Mouse (Mus musculus) stomach, embryonic 14.5 days (tissue): ENCODE measurements around the gene Wdr82. TPM values are rescaled to one million over a fixed set of nuclear protein-coding genes. Genes with fewer than 3 reads are reported as not detected.
A peak's percentile ranks its signal among the peaks of the same experiment; 100 is the strongest.
"Not testable (repeated sequence)": the region's sequence is repeated elsewhere in the genome, so short reads cannot be mapped to it uniquely, and the experiment has no call there.

Source experiments
- ATAC-seq: fragments of 200-750 bp; cut with Nextera tagmentation; 2 replicates; pipeline ENCODE4 v1.8.0; 2017; ENCODE audit warnings: low read depth, moderate TSS enrichment; ENCODE audit not compliant: insufficient number of reproducible peaks, insufficient read depth, low FRiP score
- H3K27ac ChIP-seq: fragments of 300-500 bp; sonication (generic); 2 replicates; pipeline ENCODE4 v1.5.1; 2014; ENCODE audit warnings: mild to moderate bottlenecking, low read length, moderate library complexity, mixed read lengths
- H3K27me3 ChIP-seq: fragments of 300-500 bp; sonication (generic); 2 replicates; pipeline ENCODE4 v1.6.1; 2014; ENCODE audit warnings: low read length, control low read depth, mixed read lengths; ENCODE audit not compliant: control insufficient read depth, insufficient read depth
- H3K36me3 ChIP-seq: fragments of 300-500 bp; sonication (generic); 2 replicates; pipeline ENCODE4 v1.6.1; 2014; ENCODE audit warnings: mild to moderate bottlenecking, control low read depth, low read length, moderate library complexity, mixed read lengths; ENCODE audit not compliant: control insufficient read depth, insufficient read depth
- H3K4me1 ChIP-seq: fragments of 300-500 bp; sonication (generic); 2 replicates; pipeline ENCODE4 v1.6.1; 2014; ENCODE audit warnings: low read length, control low read depth, mixed read lengths; ENCODE audit not compliant: control insufficient read depth, insufficient read depth
- H3K4me2 ChIP-seq: fragments of 300-500 bp; sonication (generic); replicated peaks from 2 replicates; pipeline ENCODE4 v1.6.1; 2014; ENCODE audit warnings: low read depth, low read length, control low read depth
- H3K4me3 ChIP-seq: fragments of 300-500 bp; sonication (generic); 2 replicates; pipeline ENCODE4 v1.5.1; 2014; ENCODE audit warnings: low read depth, low read length, control low read depth
- H3K9ac ChIP-seq: fragments of 300-500 bp; sonication (generic); replicated peaks from 2 replicates; pipeline ENCODE4 v1.6.1; 2014; ENCODE audit warnings: low read depth, mild to moderate bottlenecking, control low read depth, low read length, moderate library complexity, mixed read lengths
- H3K9me3 ChIP-seq: fragments of 300-500 bp; sonication (generic); 2 replicates; pipeline ENCODE4 v1.6.1; 2016; ENCODE audit warnings: low read depth, low read length, control low read depth; ENCODE audit not compliant: control insufficient read depth
- WGBS: fragments of 180-500 bp; shearing (Covaris S2); extraction: QIAGEN DNeasy Blood & Tissue Kit; methylation state at CpG from one replicate; pipeline ENCODE4 v1.1.7; 2014; 5-methylcytosine and 5-hydroxymethylcytosine counted together
- polyA plus RNA-seq: library from polyadenylated mRNA; unstranded; fragments of >200 nt; fragmentation: Nextera tagmentation; extraction: Ambion mirVana; gene quantifications from 2 replicates; pipeline ENCODE4 v1.2.1, GENCODE M21; 2014

Wdr82 gene
- polyA plus RNA-seq, 1 experiment from 2014 or later, result 31.3 TPM

GRCm38 (mm10) chr9:106169006-106169405 is 1.7 kb upstream of the Wdr82 start:
- not testable (repeated sequence) for ATAC-seq

GRCm38 (mm10) chr9:106169917-106170316 is 811 bp upstream of the Wdr82 start:
- Histone ChIP-seq H3K27ac (no peak overlapping the region), H3K27me3 (no peaks in the 10 kb centered on the region)
- WGBS, result 27% methylated on average over 6 of the region's 6 CpGs

More at GRCm38 (mm10) chr9:106169006-106169405, 1.7 kb upstream of the Wdr82 start:
- not testable (repeated sequence) for H3K27ac ChIP-seq, H3K9me3 ChIP-seq, H3K4me3 ChIP-seq, H3K36me3 ChIP-seq, H3K4me2 ChIP-seq, H3K27me3 ChIP-seq, H3K9ac ChIP-seq
- WGBS, result 92% methylated on average over 1 of the region's 1 CpGs
- peaks cover 12% of the 10 kb centered on the region; the same call in 1 of the 2 replicates for H3K4me1 ChIP-seq

GRCm38 (mm10) chr9:106171346-106172158 is 824 bp downstream of the Wdr82 start:
- peak overlapping the region; percentile 97 for H3K4me3 ChIP-seq

More at GRCm38 (mm10) chr9:106169917-106170316, 811 bp upstream of the Wdr82 start:
- H3K9me3 ChIP-seq, result no peaks in the 10 kb centered on the region
- H3K36me3 ChIP-seq, result no peaks in the 10 kb centered on the region
- no peak overlapping the region for H3K9ac ChIP-seq
- H3K4me1 ChIP-seq, result peaks cover 15% of the 10 kb centered on the region; the same call in 1 of the 2 replicates
- H3K4me3 ChIP-seq, result peak overlapping the region; percentile 97; the same call in 1 of the 2 replicates
- no peak for ATAC-seq
- peak overlapping the region; percentile 78 for H3K4me2 ChIP-seq

GRCm38 (mm10) chr9:106172527-106172926 is 1.8 kb downstream of the Wdr82 start:
- peaks cover 15% of the 10 kb centered on the region; the same call in 1 of the 2 replicates for H3K4me1 ChIP-seq
- WGBS, result 0% methylated on average over 3 of the region's 3 CpGs
- no peak overlapping the region for H3K27ac ChIP-seq
- peak overlapping the region; percentile 26; the same call in 1 of the 2 replicates for H3K9ac ChIP-seq
- peak overlapping the region; percentile 97 for H3K4me3 ChIP-seq
- peaks cover 7% of the 10 kb centered on the region for H3K36me3 ChIP-seq
- H3K27me3 ChIP-seq, result no peaks in the 10 kb centered on the region
- H3K9me3 ChIP-seq, result no peaks in the 10 kb centered on the region
- ATAC-seq, result no peak
- H3K4me2 ChIP-seq, result peak overlapping the region; percentile 58

More at GRCm38 (mm10) chr9:106171346-106172158, 824 bp downstream of the Wdr82 start:
- Histone ChIP-seq H3K9ac (peak overlapping the region; percentile 95), H3K27me3 (no peaks in the 10 kb centered on the region), H3K36me3 (no peaks in the 10 kb centered on the region), H3K4me2 (peak overlapping the region; percentile 58), H3K4me1 (peaks cover 15% of the 10 kb centered on the region; the same call in 1 of the 2 replicates), H3K27ac (peak overlapping the region; percentile 95), H3K9me3 (no peaks in the 10 kb centered on the region)
- 0% methylated on average over 30 of the region's 30 CpGs for WGBS
- ATAC-seq, result peak; percentile 58

- H3K27ac ChIP-seq, result no peak overlapping the region
- peak overlapping the region; percentile 97 for H3K4me3 ChIP-seq
- H3K4me2 ChIP-seq, result peak overlapping the region; percentile 58
- 57% methylated on average over 2 of the region's 2 CpGs for WGBS
- no peaks in the 10 kb centered on the region for H3K9me3 ChIP-seq
- H3K9ac ChIP-seq, result no peak overlapping the region
- ATAC-seq, result no peak
- peaks cover 12% of the 10 kb centered on the region for H3K36me3 ChIP-seq
- no peaks in the 10 kb centered on the region for H3K27me3 ChIP-seq
- peaks cover 15% of the 10 kb centered on the region; the same call in 1 of the 2 replicates for H3K4me1 ChIP-seq
Observed at GRCm38 (mm10) chr9:106173363-106173762, 2.6 kb downstream of the Wdr82 start.

DNA sequence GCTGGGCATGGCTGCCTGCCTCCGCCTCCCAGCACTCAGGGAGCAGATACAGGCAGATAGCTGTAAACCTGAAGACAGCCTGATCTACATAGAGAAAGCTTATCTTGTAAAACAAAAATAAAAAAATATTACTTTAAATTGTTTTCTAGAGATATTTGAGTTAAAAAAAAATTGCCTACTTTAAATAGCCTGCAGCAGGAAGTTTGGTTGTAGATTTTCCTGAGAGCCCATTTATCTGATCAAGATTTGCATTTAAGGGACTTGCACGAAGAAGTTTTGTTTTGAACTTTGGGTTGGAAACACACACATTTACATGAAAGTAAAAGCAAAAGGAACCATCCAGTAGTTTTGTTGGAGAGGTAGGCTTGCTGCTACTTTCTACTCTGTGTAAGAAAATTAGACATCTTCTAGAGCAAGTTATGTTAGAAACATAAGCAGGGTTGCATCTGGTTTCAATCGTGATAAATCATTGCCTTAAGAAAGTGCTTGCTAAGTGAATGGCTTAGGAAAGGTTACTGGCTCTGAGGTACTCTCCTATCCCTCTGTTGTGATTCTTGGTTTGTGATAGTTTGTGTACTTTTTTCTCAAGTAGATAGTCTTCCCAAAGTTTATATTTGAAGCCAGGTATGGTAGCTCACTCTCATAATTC is 4.9 kb downstream of the Wdr82 start:
- no peak overlapping the region for H3K4me2 ChIP-seq
- peaks cover 32% of the 10 kb centered on the region for H3K36me3 ChIP-seq
- no peak overlapping the region for H3K4me3 ChIP-seq
- no peaks in the 10 kb centered on the region for H3K27me3 ChIP-seq
- H3K27ac ChIP-seq, result no peak overlapping the region
- no peak overlapping the region for H3K9ac ChIP-seq
- 73% methylated on average over 3 of the region's 3 CpGs for WGBS
- no peaks in the 10 kb centered on the region for H3K9me3 ChIP-seq
- H3K4me1 ChIP-seq, result peaks cover 15% of the 10 kb centered on the region; the same call in 1 of the 2 replicates
- ATAC-seq, result no peak

GRCm38 (mm10) chr9:106176769-106177168 is 6.0 kb downstream of the Wdr82 start:
- Histone ChIP-seq H3K4me2 (no peak overlapping the region), H3K4me1 (peaks cover 15% of the 10 kb centered on the region; the same call in 1 of the 2 replicates), H3K4me3 (no peak overlapping the region), H3K27me3 (no peaks in the 10 kb centered on the region), H3K27ac (no peak overlapping the region), H3K36me3 (peaks cover 42% of the 10 kb centered on the region), H3K9me3 (no peaks in the 10 kb centered on the region), H3K9ac (no peak overlapping the region)
- WGBS, result 79% methylated on average over 5 of the region's 5 CpGs
- no peak for ATAC-seq

- ATAC-seq, result no peak
- WGBS, result 89% methylated on average over 6 of the region's 6 CpGs
- H3K27me3 ChIP-seq, result no peaks in the 10 kb centered on the region
Observed at GRCm38 (mm10) chr9:106177799-106178198, 7.1 kb downstream of the Wdr82 start.

More at GRCm38 (mm10) chr9:106177799-106178198, 7.1 kb downstream of the Wdr82 start:
- H3K4me1 ChIP-seq, result peaks cover 15% of the 10 kb centered on the region; the same call in 1 of the 2 replicates
- no peak overlapping the region for H3K4me2 ChIP-seq
- H3K4me3 ChIP-seq, result no peak overlapping the region
- peaks cover 52% of the 10 kb centered on the region for H3K36me3 ChIP-seq
- no peak overlapping the region for H3K9ac ChIP-seq
- H3K27ac ChIP-seq, result no peak overlapping the region
- no peaks in the 10 kb centered on the region for H3K9me3 ChIP-seq
